Mouse (Mus musculus) inflammation-experienced regulatory T-cells, adult 16 weeks (primary cell): ENCODE measurements around the gene Hist1h3h. TPM values are rescaled to one million over a fixed set of nuclear protein-coding genes. Genes with fewer than 3 reads are reported as not detected.

Experiments used
- polyA plus RNA-seq: library from polyadenylated mRNA; unstranded; fragments of 100-300 nt; shearing (Covaris generic); gene quantifications from one replicate; pipeline ENCODE4 v1.2.1, GENCODE M21; 2017

Hist1h3h gene
- not detected for polyA plus RNA-seq

DNA sequence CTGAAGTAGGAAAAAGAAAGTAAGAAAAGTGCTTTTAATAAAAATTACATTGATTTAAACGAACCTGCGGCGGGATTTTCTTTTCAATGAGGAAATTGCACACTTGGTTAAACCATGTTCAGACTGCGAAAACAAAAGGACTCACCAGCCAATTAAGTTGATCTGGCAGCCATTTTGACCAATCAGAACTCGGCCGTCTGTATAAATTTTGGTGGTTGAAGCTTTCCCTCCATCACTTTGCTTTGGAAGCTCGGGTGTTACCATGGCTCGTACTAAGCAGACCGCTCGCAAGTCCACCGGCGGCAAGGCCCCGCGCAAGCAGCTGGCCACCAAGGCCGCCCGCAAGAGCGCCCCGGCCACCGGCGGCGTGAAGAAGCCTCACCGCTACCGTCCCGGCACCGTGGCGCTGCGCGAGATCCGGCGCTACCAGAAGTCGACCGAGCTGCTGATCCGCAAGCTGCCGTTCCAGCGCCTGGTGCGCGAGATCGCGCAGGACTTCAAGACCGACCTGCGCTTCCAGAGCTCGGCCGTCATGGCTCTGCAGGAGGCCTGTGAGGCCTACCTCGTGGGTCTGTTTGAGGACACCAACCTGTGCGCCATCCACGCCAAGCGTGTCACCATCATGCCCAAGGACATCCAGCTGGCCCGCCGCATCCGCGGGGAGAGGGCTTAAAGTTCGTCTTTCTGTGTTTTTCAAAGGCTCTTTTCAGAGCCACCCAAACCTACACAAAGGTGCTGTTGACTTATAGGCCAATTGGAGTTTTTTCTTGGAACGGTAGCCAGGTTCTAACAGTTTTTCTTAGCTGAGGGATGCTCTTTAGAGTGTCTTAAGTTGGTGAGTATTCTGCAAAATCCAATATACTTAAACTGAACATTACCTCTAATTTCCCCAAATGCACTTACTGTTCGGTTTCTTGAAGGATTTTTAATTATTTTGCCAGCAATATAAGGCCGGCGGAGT, at the start of gene Hist1h3h:
TSS of gene Hist1h3h (plus strand) at position 263 of the 961 bp plus-strand sequence.

DNA sequence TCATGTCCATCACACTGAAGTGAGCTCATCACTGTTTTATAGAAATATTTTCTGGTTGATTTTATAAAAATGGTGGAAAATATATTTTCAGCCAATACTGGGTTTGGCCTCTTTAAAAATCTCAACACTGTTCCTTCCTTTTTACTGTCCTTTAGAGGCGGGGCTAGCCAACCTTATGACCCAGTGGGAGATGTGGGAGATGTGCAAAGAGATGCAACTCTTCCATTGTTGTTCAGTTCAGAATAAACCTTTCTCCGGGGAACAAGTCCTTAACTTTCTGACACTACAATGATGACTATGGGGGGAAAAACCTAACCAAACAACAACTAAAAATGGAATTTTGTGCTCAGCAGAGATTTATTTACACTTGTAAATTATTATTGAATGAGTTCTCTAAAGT, 40.2 kb upstream of the Hist1h3h start, which contains the start of gene Olfr1360:
TSS of gene Olfr1360 (minus strand) at position 101 of the 400 bp plus-strand sequence.

DNA sequence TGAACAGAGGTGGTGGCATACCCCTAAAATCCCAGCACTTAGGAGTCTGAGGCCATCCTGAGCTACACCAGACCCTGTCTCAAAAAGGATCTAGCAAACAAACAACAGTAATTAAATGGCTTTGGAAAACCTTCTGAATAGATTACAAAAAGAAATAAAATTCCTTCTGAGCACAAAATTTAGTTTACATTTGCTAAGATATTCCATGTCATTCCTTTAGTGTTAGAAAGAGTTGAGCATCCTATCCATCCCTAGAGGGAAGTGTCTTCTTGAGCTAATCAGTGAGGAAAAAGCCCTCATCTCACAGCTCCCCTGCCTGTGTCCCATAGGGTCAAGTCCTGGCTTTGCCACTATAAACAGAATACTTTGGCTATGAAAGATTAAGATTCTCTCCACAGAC, 19.6 kb upstream of the Hist1h3h start, which contains the start of gene Olfr1359:
TSS of gene Olfr1359 (plus strand) at position 301 of the 400 bp plus-strand sequence.

DNA sequence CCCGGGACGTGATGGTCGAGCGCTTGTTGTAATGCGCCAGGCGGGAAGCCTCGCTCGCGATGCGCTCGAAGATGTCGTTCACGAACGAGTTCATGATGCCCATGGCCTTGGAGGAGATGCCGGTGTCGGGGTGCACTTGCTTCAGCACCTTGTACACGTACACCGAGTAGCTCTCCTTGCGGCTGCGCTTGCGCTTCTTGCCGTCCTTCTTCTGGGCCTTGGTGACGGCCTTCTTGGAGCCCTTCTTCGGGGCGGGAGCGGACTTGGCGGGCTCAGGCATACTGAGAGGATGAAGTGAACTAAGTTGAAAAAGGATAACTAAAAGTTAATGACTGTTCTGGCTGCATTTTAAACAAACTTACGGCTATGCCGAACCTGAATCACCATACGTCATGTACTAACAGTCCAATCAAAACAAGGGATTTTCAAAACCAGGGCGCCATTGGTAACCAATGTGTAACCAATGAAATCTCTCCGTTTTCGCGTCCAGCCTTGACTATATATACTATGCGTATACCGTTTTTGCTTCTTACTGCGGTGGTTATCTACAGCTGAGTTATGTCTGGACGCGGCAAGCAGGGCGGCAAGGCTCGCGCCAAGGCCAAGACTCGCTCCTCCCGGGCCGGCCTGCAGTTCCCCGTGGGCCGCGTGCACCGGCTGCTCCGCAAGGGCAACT, 1.5 kb upstream of the Hist1h3h start, which contains the start of the genes Hist1h2bl and Hist1h2ai:
TSS of gene Hist1h2bl (minus strand) at position 280 of the 676 bp plus-strand sequence.
TSS of gene Hist1h2ai (plus strand) at position 559 of the 676 bp plus-strand sequence.

DNA sequence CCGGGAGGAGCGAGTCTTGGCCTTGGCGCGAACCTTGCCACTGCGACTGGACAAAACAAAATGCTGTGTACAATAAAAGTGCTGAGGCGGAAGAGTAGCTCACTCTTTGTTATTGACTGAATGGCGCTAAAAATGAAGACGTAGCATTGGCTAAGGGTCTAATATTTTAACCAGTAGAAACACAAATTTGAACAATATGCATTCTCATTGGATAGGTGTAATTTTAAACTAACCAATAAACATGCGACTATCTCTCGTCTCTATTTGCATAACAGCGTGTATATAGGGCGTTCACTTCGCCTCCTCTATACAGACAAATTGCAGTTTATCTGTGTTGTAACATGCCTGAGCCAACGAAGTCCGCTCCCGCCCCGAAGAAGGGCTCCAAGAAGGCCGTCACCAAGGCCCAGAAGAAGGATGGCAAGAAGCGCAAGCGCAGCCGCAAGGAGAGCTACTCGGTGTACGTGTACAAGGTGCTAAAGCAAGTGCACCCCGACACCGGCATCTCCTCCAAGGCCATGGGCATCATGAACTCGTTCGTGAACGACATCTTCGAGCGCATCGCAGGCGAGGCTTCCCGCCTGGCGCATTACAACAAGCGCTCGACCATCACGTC, 4.4 kb downstream of the Hist1h3h start, which contains the start of gene Hist1h2bm:
TSS of gene Hist1h2bm (plus strand) at position 288 of the 616 bp plus-strand sequence.

DNA sequence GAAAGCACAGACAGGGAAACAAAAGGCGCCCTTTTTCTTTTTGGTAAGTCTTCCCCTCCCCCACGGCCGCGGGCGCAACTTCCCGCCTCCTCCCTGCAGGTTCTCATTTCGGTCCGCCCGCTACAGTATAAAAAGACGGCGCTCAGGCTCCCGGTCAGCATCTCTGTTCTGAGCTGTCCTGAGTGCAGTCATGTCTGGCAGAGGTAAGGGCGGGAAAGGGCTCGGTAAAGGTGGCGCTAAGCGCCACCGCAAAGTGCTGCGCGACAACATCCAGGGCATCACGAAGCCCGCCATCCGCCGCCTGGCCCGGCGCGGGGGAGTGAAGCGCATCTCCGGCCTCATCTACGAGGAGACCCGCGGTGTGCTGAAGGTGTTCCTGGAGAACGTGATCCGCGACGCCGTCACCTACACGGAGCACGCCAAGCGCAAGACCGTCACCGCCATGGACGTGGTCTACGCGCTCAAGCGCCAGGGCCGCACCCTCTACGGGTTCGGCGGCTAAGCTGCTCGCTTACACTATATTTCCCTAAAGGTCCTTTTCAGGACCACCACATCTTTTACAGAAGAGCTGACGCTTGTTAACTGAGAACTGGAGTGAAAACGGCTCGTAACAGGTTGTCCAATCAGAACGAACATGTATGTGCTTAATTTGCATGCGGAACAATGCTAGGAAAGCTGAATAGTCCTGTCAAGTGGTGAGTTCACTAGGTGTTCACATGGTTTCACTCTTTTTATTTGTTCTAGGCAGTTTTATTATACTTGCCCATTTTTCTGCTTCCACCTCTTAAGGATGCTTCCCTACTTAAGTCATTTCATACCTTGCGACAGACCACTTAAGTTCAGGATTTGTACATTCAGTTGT, 17.7 kb downstream of the Hist1h3h start, which contains the start of gene Hist1h4j:
TSS of gene Hist1h4j (plus strand) at position 159 of the 862 bp plus-strand sequence.

DNA sequence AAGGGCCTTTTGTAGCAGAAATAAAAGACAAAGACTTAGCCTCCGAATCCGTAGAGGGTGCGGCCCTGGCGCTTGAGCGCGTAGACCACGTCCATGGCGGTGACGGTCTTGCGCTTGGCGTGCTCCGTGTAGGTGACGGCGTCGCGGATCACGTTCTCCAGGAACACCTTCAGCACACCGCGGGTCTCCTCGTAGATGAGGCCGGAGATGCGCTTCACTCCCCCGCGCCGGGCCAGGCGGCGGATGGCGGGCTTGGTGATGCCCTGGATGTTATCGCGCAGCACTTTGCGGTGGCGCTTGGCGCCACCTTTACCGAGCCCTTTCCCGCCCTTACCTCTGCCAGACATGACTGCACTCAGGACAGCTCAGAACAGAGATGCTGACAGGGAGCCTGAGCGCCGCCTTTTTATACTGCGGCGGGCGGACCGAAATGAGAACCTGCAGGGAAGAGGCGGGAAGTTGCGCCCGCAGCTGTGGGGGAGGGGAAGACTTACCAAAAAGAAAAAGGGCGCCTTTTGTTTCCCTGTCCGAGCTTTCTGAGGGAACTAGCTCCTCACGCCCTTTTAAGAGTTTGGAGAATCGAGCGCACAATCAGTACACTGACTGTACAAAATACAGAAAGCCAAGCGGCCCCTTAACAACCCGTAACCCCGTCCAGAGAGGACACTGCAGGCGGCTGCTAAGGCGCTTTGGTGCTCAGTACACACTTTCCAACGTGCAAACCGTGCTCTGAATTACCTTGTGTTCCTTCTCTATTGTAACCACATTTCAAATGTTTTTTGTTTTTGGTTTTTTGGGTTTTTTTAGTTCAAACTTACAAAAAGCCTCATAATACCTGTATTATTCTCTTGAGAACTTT, 32.9 kb downstream of the Hist1h3h start, which contains the start of gene Hist1h4k:
TSS of gene Hist1h4k (minus strand) at position 347 of the 859 bp plus-strand sequence.

DNA sequence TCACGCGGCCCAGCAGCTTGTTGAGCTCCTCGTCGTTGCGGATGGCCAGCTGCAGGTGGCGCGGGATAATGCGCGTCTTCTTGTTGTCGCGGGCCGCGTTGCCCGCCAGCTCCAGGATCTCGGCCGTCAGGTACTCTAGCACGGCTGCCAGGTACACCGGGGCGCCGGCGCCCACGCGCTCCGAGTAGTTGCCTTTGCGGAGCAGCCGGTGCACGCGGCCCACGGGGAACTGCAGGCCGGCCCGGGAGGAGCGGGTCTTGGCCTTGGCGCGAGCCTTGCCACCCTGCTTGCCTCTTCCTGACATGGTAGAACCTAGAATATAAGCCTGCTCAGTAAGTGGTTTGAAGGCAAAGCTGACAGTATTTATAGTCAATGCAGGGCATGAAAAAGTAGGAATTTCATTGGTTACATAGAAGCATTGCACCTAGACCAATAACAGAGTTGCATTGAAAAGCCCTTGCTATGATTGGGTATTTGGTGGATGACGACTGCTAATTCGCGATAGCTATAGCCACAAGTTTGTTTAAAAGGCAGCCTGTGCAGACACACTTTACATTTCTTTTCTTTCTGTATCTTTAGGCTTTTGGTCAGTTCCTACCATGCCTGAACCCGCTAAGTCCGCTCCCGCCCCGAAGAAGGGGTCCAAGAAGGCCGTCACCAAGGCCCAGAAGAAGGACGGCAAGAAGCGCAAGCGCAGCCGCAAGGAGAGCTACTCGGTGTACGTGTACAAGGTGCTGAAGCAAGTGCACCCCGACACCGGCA, 36.2 kb downstream of the Hist1h3h start, which contains the start of the genes Hist1h2ak and Hist1h2bn:
TSS of gene Hist1h2ak (minus strand) at position 304 of the 762 bp plus-strand sequence.
TSS of gene Hist1h2bn (plus strand) at position 600 of the 762 bp plus-strand sequence.

Other genes with a start within 250 kb of the Hist1h3h start
- 0.20 TPM for gene Nkapl, start 249.2 kb upstream of the Hist1h3h start, polyA plus RNA-seq
- not detected for gene Zkscan4, start 238.8 kb upstream of the Hist1h3h start, polyA plus RNA-seq
- gene Gm10065, start 238.2 kb upstream of the Hist1h3h start, polyA plus RNA-seq, result not detected
- gene AK157302, start 222.4 kb upstream of the Hist1h3h start, polyA plus RNA-seq, result not detected
- gene Gm11273, start 216.2 kb upstream of the Hist1h3h start, polyA plus RNA-seq, result 11.1 TPM
- gene Zkscan8, start 186.5 kb upstream of the Hist1h3h start, polyA plus RNA-seq, result 10.4 TPM
- gene Olfr1366, start 174.9 kb upstream of the Hist1h3h start, polyA plus RNA-seq, result not detected
- 0.20 TPM for gene Olfr1535, start 157.8 kb upstream of the Hist1h3h start, polyA plus RNA-seq
- gene Olfr1364, start 135.9 kb upstream of the Hist1h3h start, polyA plus RNA-seq, result not detected
- gene Olfr1362, start 103.6 kb upstream of the Hist1h3h start, polyA plus RNA-seq, result not detected
- gene Olfr11, start 75.1 kb upstream of the Hist1h3h start, polyA plus RNA-seq, result not detected
- not detected for gene Olfr1361, start 54.3 kb upstream of the Hist1h3h start, polyA plus RNA-seq
- gene Olfr1360, start 40.3 kb upstream of the Hist1h3h start, polyA plus RNA-seq, result not detected
- not detected for gene Olfr1359, start 19.5 kb upstream of the Hist1h3h start, polyA plus RNA-seq
- not detected for gene Hist1h2bl, start 1.5 kb upstream of the Hist1h3h start, polyA plus RNA-seq
- gene Hist1h2ai, start 1.2 kb upstream of the Hist1h3h start, polyA plus RNA-seq, result not detected
- gene Hist1h2bm, start 4.4 kb downstream of the Hist1h3h start, polyA plus RNA-seq, result 0.82 TPM
- gene Hist1h4j, start 17.4 kb downstream of the Hist1h3h start, polyA plus RNA-seq, result not detected
- 22.8 TPM for gene Hist1h4k, start 32.8 kb downstream of the Hist1h3h start, polyA plus RNA-seq
- 3.0 TPM for gene Hist1h2ak, start 36.2 kb downstream of the Hist1h3h start, polyA plus RNA-seq
- gene Hist1h2bn, start 36.5 kb downstream of the Hist1h3h start, polyA plus RNA-seq, result 2.1 TPM
- gene Hist1h1b, start 63.0 kb downstream of the Hist1h3h start, polyA plus RNA-seq, result 4.3 TPM
- gene Hist1h3i, start 65.7 kb downstream of the Hist1h3h start, polyA plus RNA-seq, result 1.6 TPM
- not detected for gene Hist1h2an, start 69.6 kb downstream of the Hist1h3h start, polyA plus RNA-seq
- not detected for gene Hist1h2bp, start 69.8 kb downstream of the Hist1h3h start, polyA plus RNA-seq
- gene Hist1h2bq, start 92.5 kb downstream of the Hist1h3h start, polyA plus RNA-seq, result 6.5 TPM
- not detected for gene Hist1h2ao, start 92.8 kb downstream of the Hist1h3h start, polyA plus RNA-seq
- 42.3 TPM for gene Hist1h4m, start 94.1 kb downstream of the Hist1h3h start, polyA plus RNA-seq
- gene Hist1h4n, start 114.5 kb downstream of the Hist1h3h start, polyA plus RNA-seq, result 3.8 TPM
- 104 TPM for gene Hist1h2ap, start 115.8 kb downstream of the Hist1h3h start, polyA plus RNA-seq
- 6.7 TPM for gene Hist1h2br, start 116.1 kb downstream of the Hist1h3h start, polyA plus RNA-seq
- 0.24 TPM for gene Zfp184, start 227.4 kb downstream of the Hist1h3h start, polyA plus RNA-seq